Mouse (Mus musculus) hindbrain, embryonic 11.5 days (tissue): ENCODE measurements around the gene Emb. TPM values are rescaled to one million over a fixed set of nuclear protein-coding genes. Genes with fewer than 3 reads are reported as not detected.

Experiments
- ATAC-seq: fragments of 200-750 bp; cut with Nextera tagmentation; 2 replicates; pipeline ENCODE4 v1.8.0; 2017; ENCODE audit warnings: mild to moderate bottlenecking, moderate TSS enrichment, moderate library complexity; ENCODE audit not compliant: low FRiP score
- DNase-seq: peaks from one replicate; pipeline ENCODE4 v3.0.0-alpha.2; 2015; ENCODE audit warnings: low spot score
- H3K27ac ChIP-seq: fragments of 300-500 bp; sonication (generic); 2 replicates; pipeline ENCODE4 v1.5.1; 2014; ENCODE audit warnings: mild to moderate bottlenecking, low read depth, low read length
- H3K27me3 ChIP-seq: fragments of 300-500 bp; sonication (generic); 2 replicates; pipeline ENCODE4 v1.6.1; 2014; ENCODE audit warnings: mild to moderate bottlenecking, low read length, moderate library complexity, mixed read lengths; ENCODE audit not compliant: control insufficient read depth, insufficient read depth
- H3K36me3 ChIP-seq: fragments of 300-500 bp; sonication (generic); 2 replicates; pipeline ENCODE4 v1.6.1; 2014; ENCODE audit warnings: mild to moderate bottlenecking, low read length, moderate library complexity, mixed read lengths; ENCODE audit not compliant: control insufficient read depth, insufficient read depth
- H3K4me1 ChIP-seq: fragments of 300-500 bp; sonication (generic); replicated peaks from 2 replicates; pipeline ENCODE4 v1.6.1; 2014; ENCODE audit warnings: low read length, mixed read lengths; ENCODE audit not compliant: control insufficient read depth, insufficient read depth
- H3K4me2 ChIP-seq: fragments of 300-500 bp; sonication (generic); replicated peaks from 2 replicates; pipeline ENCODE4 v1.6.1; 2014; ENCODE audit warnings: mild to moderate bottlenecking, low read depth, low read length
- H3K4me3 ChIP-seq: fragments of 300-500 bp; sonication (generic); 2 replicates; pipeline ENCODE4 v1.5.1; 2014; ENCODE audit warnings: low read depth, low read length
- H3K9ac ChIP-seq: fragments of 300-500 bp; sonication (generic); 2 replicates; pipeline ENCODE4 v1.6.1; 2014; ENCODE audit warnings: low read depth, low read length
- H3K9me3 ChIP-seq: fragments of 300-500 bp; sonication (generic); 2 replicates; pipeline ENCODE4 v1.6.1; 2016; ENCODE audit warnings: low read length; ENCODE audit not compliant: control insufficient read depth
- WGBS: fragments of 180-500 bp; shearing (Covaris S2); extraction: QIAGEN DNeasy Blood & Tissue Kit; methylation state at CpG from one replicate; pipeline ENCODE4 v1.1.7; 2014; 5-methylcytosine and 5-hydroxymethylcytosine counted together
- polyA plus RNA-seq: library from polyadenylated mRNA; unstranded; fragments of >200 nt; fragmentation: Nextera tagmentation; extraction: Ambion mirVana; gene quantifications from 2 replicates; pipeline ENCODE4 v1.2.1, GENCODE M21; 2014

The Emb gene
- polyA plus RNA-seq, 1 experiment from 2014 or later = 27.8 TPM

DNA sequence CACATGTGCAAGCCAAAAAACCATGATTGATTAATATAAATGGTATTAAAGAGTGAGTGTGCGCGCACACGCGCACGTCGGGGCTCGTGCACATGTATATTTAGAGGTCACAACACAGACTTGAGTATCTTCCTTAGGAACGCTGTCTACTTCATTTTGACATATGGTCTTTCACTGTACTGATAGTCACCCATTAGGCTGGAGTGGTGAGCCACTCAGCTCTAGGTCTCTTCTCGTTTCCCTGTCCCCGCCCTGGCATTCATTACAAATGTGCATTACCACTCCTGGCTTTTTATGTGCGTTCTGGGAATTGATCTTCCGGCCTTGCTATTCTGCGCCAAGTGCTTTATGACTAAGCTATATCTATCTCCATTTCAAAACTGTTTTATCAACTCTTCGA, 59.6 kb downstream of the Emb start:
- no peaks in the 10 kb centered on the region for H3K27me3 ChIP-seq
- WGBS = 96% methylated on average over 14 of the region's 14 CpGs
- no peak overlapping the region for H3K27ac ChIP-seq
- H3K4me2 ChIP-seq = no peak overlapping the region
- no peaks in the 10 kb centered on the region for H3K36me3 ChIP-seq
- no peak for ATAC-seq
- H3K9me3 ChIP-seq = no peaks in the 10 kb centered on the region
- no peak for DNase-seq
- H3K4me3 ChIP-seq = no peak overlapping the region
- H3K9ac ChIP-seq = no peak overlapping the region
- H3K4me1 ChIP-seq = no peaks in the 10 kb centered on the region

DNA sequence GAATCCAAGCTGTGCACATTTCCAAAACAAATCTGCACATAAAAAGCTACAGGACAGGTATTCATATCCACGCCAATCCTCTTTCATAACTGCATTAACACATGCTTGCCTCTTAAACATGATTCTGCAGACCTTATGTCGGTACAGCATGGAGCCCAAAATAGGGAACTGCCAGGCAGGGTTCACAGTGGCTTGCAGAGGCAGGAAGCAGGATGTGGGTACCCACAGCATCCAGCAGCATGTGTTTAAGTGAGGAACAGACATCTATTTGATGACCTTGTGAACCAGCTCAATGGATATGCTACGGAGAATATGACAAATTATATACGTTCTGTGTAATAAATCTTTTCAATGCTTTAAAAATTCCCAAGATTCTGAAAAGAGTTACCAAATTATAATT, 75.7 kb downstream of the Emb start:
- ATAC-seq = no peak

DNA sequence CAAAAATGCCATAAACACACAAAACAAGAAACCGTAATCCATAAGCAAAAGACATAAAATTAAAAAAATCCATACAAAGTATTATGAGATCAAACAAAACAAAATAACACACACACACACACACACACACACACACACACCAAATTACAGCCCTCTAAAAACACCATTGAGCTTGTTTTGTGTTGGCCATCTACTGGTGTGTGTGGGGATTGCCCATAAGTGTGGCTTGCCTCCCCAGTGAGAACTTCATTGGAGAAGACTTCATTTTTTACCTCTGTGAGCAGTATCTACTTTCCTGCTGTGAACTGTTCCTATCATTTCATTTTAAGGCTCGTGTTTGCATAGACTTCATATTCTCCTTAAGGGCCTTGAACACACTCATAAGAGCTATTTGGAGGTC, 78.6 kb downstream of the Emb start:
- Histone ChIP-seq H3K4me1 (no peaks in the 10 kb centered on the region), H3K27ac (no peak overlapping the region), H3K4me3 (no peak overlapping the region), H3K27me3 (no peaks in the 10 kb centered on the region), H3K36me3 (no peaks in the 10 kb centered on the region), H3K9me3 (no peaks in the 10 kb centered on the region), H3K9ac (no peak overlapping the region), H3K4me2 (no peak overlapping the region)
- DNase-seq = no peak
- no peak for ATAC-seq
- WGBS = 94% methylated on average over 2 of the region's 2 CpGs

More for the DNA sequence above, 75.7 kb downstream of the Emb start:
- WGBS = 91% methylated on average over 4 of the region's 4 CpGs
- no peak for DNase-seq
- Histone ChIP-seq H3K4me2 (no peak overlapping the region), H3K9ac (no peak overlapping the region), H3K9me3 (no peaks in the 10 kb centered on the region), H3K36me3 (no peaks in the 10 kb centered on the region), H3K4me1 (no peaks in the 10 kb centered on the region), H3K4me3 (no peak overlapping the region), H3K27me3 (no peaks in the 10 kb centered on the region), H3K27ac (no peak overlapping the region)

DNA sequence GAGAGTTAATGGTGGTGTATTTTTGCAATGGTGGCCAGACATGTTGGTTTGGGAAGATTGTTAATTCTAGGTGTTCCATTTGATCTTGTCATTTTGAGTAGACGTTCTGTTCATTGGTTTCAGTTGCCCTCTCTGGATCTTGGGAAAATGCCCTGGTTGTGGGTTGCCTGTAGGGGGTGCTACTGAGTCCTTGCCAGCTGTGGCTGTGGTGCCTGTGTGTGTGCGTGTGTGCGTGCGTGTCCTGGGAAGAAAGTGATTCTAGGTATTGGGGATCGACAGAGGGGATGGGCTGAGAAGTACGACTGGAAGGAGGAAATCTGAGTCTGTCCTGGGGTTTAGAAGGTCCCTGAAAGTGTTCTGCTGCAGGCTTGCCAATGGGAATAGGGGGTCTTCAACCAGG, 79.1 kb downstream of the Emb start:
- DNase-seq = no peak
- H3K9ac ChIP-seq = no peak overlapping the region
- no peaks in the 10 kb centered on the region for H3K36me3 ChIP-seq
- no peaks in the 10 kb centered on the region for H3K27me3 ChIP-seq
- no peak overlapping the region for H3K27ac ChIP-seq
- 89% methylated on average over 6 of the region's 6 CpGs for whole genome bisulfite sequencing
- H3K4me3 ChIP-seq = no peak overlapping the region
- no peak overlapping the region for H3K4me2 ChIP-seq
- ATAC-seq = no peak
- no peaks in the 10 kb centered on the region for H3K9me3 ChIP-seq
- H3K4me1 ChIP-seq = no peaks in the 10 kb centered on the region

DNA sequence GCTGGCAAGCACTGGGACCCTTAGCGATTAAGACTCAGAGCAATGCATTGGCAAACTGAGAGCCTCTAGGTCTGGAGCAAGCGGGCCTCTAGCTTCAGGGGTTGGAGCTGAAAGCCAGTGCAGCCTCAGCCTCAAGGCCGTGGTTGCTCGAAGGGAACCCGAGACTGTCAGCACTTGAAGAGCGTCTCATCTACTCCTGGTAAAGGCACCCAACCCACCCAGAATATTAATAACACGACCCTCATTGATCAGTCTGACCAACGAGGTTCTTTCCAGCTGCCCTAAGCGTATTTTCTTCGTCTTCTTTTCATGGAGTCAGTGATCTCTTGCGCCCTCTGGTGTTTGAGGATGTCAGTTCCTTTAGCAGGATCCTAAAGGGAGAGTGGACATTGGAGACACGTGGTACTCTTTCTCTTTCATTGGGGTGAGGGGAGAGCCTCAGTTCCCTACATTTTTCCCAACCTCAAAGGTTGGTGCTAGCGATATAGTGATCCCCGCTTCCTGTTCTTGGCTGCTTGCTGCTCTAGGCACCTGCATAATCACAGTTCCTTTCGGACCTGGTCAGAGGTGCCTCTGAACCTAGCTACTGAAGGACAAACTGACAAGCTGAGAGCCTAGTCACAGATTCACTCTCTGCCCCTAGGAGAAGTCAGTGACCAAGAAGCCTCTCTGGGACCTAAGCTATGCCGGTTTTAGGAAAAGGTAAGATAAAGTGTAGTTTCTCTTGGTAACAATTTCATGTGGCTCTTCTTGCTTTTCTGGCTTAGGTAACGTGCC, 81.3 kb downstream of the Emb start:
- WGBS = 33% methylated on average over 17 of the region's 17 CpGs
- Histone ChIP-seq H3K9me3 (no peaks in the 10 kb centered on the region), H3K4me3 (no peak overlapping the region), H3K27ac (no peak overlapping the region), H3K27me3 (no peaks in the 10 kb centered on the region), H3K4me1 (no peaks in the 10 kb centered on the region), H3K4me2 (peak overlapping the region; percentile 21; the same call in 1 of the 2 replicates), H3K36me3 (no peaks in the 10 kb centered on the region), H3K9ac (peak overlapping the region; percentile 34; the same call in 1 of the 2 replicates)
- peak; percentile 89 for DNase-seq
- ATAC-seq = peak; percentile 81

DNA sequence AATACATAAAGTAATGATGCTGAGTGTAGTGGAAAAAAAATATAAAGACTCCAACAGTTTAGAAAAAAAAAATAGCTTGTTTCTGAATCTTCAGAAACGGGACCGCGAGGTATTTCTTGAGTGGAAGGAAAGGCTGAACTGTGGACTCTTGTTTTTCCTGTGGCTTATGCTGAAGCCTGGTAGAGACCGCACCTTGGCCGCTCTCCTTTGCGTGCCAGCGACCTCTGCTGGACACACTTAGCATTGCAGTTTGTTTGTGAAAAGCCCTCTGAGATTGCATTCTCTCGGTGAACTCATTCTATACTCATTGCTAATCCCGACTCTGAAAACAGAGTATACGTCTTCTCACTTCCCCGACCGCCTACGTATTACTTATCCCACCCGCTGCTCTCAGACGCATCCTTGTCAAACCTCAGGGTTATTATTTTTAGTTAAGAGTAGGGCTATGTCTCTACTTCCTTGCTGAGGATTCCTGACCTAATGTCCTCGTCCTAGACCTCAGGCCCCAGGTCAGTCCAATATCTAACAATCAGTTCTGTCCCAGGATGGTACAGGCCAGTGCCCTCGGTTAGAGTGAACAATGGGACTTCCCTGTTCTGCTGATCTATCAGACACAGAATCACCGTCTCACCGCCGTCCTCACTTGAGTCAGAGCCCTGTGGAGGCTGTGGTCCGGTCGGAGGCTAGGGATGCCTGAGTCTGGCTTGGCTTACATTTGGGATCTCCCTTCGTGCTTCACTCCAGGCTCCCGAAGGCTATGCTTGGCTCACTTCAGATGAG, 103.3 kb downstream of the Emb start:
- Histone ChIP-seq H3K4me2 (0 out of 2 replicates have a peak overlapping the region, but pooled peaks have one; percentile 14), H3K27me3 (no peaks in the 10 kb centered on the region), H3K4me3 (no peak overlapping the region), H3K36me3 (no peaks in the 10 kb centered on the region), H3K27ac (no peak overlapping the region), H3K4me1 (no peaks in the 10 kb centered on the region), H3K9ac (no peak overlapping the region), H3K9me3 (no peaks in the 10 kb centered on the region)
- WGBS = 29% methylated on average over 24 of the region's 24 CpGs
- ATAC-seq (peak; percentile 80), DNase-seq (peak; percentile 88)

Other genes with a start within 250 kb of the Emb start
- 17.2 and 18.2 TPM in 2 replicates for gene Parp8, start 183.0 kb upstream of the Emb start, polyA plus RNA-seq
- 0.46 and 0.80 TPM in 2 replicates for gene Gm17509, start 12.5 kb downstream of the Emb start, polyA plus RNA-seq